Mouse (Mus musculus) hindbrain, embryonic 14.5 days (tissue): ENCODE data around the gene Arv1. TPM values are rescaled to one million over a fixed set of nuclear protein-coding genes. Genes with fewer than 3 reads are reported as not detected.

ENCODE experiments used
- ATAC-seq: fragments of 200-750 bp; cut with Nextera tagmentation; 2 replicates; pipeline ENCODE4 v1.8.0; 2017; ENCODE audit warnings: moderate number of reproducible peaks, mild to moderate bottlenecking, moderate TSS enrichment, moderate library complexity; ENCODE audit not compliant: low FRiP score
- DNase-seq: peaks from one replicate; pipeline ENCODE4 v3.0.0-alpha.2; 2015; ENCODE audit warnings: low spot score
- H3K27ac ChIP-seq: fragments of 300-500 bp; sonication (generic); 2 replicates; pipeline ENCODE4 v1.5.1; 2014; ENCODE audit warnings: mild to moderate bottlenecking, moderate library complexity
- H3K27me3 ChIP-seq: fragments of 300-500 bp; sonication (generic); 2 replicates; pipeline ENCODE4 v1.6.1; 2014; ENCODE audit warnings: mild to moderate bottlenecking, low read length, mixed read lengths; ENCODE audit not compliant: control insufficient read depth, insufficient read depth
- H3K36me3 ChIP-seq: fragments of 300-500 bp; sonication (generic); replicated peaks from 2 replicates; pipeline ENCODE4 v1.6.1; 2014; ENCODE audit not compliant: control insufficient read depth, insufficient read depth
- H3K4me1 ChIP-seq: fragments of 300-500 bp; sonication (generic); replicated peaks from 2 replicates; pipeline ENCODE4 v1.6.1; 2014; ENCODE audit warnings: antibody characterized with exemption, low read length, mixed read lengths; ENCODE audit not compliant: control insufficient read depth, insufficient read depth
- H3K4me2 ChIP-seq: fragments of 300-500 bp; sonication (generic); replicated peaks from 2 replicates; pipeline ENCODE4 v1.6.1; 2014; ENCODE audit warnings: mild to moderate bottlenecking, moderate library complexity
- H3K4me3 ChIP-seq: fragments of 300-500 bp; sonication (generic); replicated peaks from 2 replicates; pipeline ENCODE4 v1.5.1; 2014; ENCODE audit warnings: mild to moderate bottlenecking, low read length
- H3K9ac ChIP-seq: fragments of 300-500 bp; sonication (generic); 2 replicates; pipeline ENCODE4 v1.6.1; 2014
- H3K9me3 ChIP-seq: fragments of 300-500 bp; sonication (generic); 2 replicates; pipeline ENCODE4 v1.6.1; 2016; ENCODE audit warnings: low read length; ENCODE audit not compliant: control insufficient read depth
- WGBS: fragments of 180-500 bp; shearing (Covaris S2); extraction: QIAGEN DNeasy Blood & Tissue Kit; methylation state at CpG from one replicate; pipeline ENCODE4 v1.1.7; 2014; 5-methylcytosine and 5-hydroxymethylcytosine counted together
- polyA plus RNA-seq: library from polyadenylated mRNA; unstranded; fragments of >200 nt; fragmentation: Nextera tagmentation; extraction: Ambion mirVana; gene quantifications from 2 replicates; pipeline ENCODE4 v1.2.1, GENCODE M21; 2014

The Arv1 gene
- polyA plus RNA-seq = 32.0 and 32.7 TPM in 2 replicates

- Histone ChIP-seq H3K36me3 (peaks cover 15% of the 10 kb centered on the region), H3K4me2 (peak within 1 kb of the TSS; percentile 83), H3K4me3 (peak within 1 kb of the TSS; percentile 91), H3K4me1 (peaks cover 22% of the 10 kb centered on the region), H3K9me3 (no peaks in the 10 kb centered on the region), H3K9ac (peak within 1 kb of the TSS; percentile 89), H3K27me3 (no peaks in the 10 kb centered on the region), H3K27ac (peak within 1 kb of the TSS; percentile 75)
- WGBS = under 1% methylated on average over 58 of the region's 59 CpGs
- DNase-seq (peak; percentile 96), ATAC-seq (peak; percentile 100)
These were observed at the start of gene Arv1, which contains the start of gene Ttc13 for GRCm38 (mm10) chr8:124721862-124722515. Gene Arv1 (plus strand): TSS chr8:124722139. Gene Ttc13 (minus strand): TSS chr8:124721983.

- no peaks in the 10 kb centered on the region for H3K9me3 ChIP-seq
- H3K4me3 ChIP-seq = no peak overlapping the region
- no peak overlapping the region for H3K4me2 ChIP-seq
- H3K27me3 ChIP-seq = no peaks in the 10 kb centered on the region
- 99% methylated on average over 2 of the region's 2 CpGs for WGBS
- no peak overlapping the region for H3K9ac ChIP-seq
- H3K36me3 ChIP-seq = peaks cover 65% of the 10 kb centered on the region
- DNase-seq (no peak), ATAC-seq (no peak)
- H3K27ac ChIP-seq = no peak overlapping the region
- H3K4me1 ChIP-seq = no peaks in the 10 kb centered on the region
These were observed 49.6 kb upstream of the Arv1 start for GRCm38 (mm10) chr8:124672345-124672744.

- Histone ChIP-seq H3K9ac (no peak overlapping the region), H3K4me3 (no peak overlapping the region), H3K27ac (no peak overlapping the region), H3K9me3 (no peaks in the 10 kb centered on the region), H3K27me3 (no peaks in the 10 kb centered on the region), H3K36me3 (peaks cover 84% of the 10 kb centered on the region), H3K4me1 (no peaks in the 10 kb centered on the region), H3K4me2 (no peak overlapping the region)
- DNase-seq (no peak), ATAC-seq (no peak)
- 96% methylated on average over 4 of the region's 4 CpGs for WGBS
These were observed 45.3 kb upstream of the Arv1 start for GRCm38 (mm10) chr8:124676661-124677060.

- no peaks in the 10 kb centered on the region for H3K27me3 ChIP-seq
- H3K27ac ChIP-seq = peak overlapping the region; percentile 62; the same call in 1 of the 2 replicates
- no peaks in the 10 kb centered on the region for H3K4me1 ChIP-seq
- peak; percentile 38; the same call in 1 of the 2 replicates for ATAC-seq
- DNase-seq = no peak
- H3K36me3 ChIP-seq = peaks cover 84% of the 10 kb centered on the region
- no peak overlapping the region for H3K4me3 ChIP-seq
- 81% methylated on average over 7 of the region's 7 CpGs for WGBS
- H3K9ac ChIP-seq = no peak overlapping the region
- H3K9me3 ChIP-seq = no peaks in the 10 kb centered on the region
- no peak overlapping the region for H3K4me2 ChIP-seq
These were observed 44.9 kb upstream of the Arv1 start for GRCm38 (mm10) chr8:124677078-124677477.

GRCm38 (mm10) chr8:124677486-124677885 is 44.5 kb upstream of the Arv1 start:
- no peak overlapping the region for H3K4me2 ChIP-seq
- peak; percentile 90 for DNase-seq
- no peaks in the 10 kb centered on the region for H3K4me1 ChIP-seq
- no peaks in the 10 kb centered on the region for H3K9me3 ChIP-seq
- no peak overlapping the region for H3K9ac ChIP-seq
- peak overlapping the region; percentile 62; the same call in 1 of the 2 replicates for H3K27ac ChIP-seq
- 46% methylated on average over 12 of the region's 12 CpGs for WGBS
- no peak overlapping the region for H3K4me3 ChIP-seq
- H3K27me3 ChIP-seq = no peaks in the 10 kb centered on the region
- ATAC-seq = peak; percentile 84
- peaks cover 84% of the 10 kb centered on the region for H3K36me3 ChIP-seq

GRCm38 (mm10) chr8:124678246-124678645 is 43.7 kb upstream of the Arv1 start:
- DNase-seq (no peak), ATAC-seq (no peak)
- Histone ChIP-seq H3K4me3 (no peak overlapping the region), H3K36me3 (peaks cover 85% of the 10 kb centered on the region), H3K27ac (no peak overlapping the region), H3K4me2 (no peak overlapping the region), H3K27me3 (no peaks in the 10 kb centered on the region), H3K9me3 (no peaks in the 10 kb centered on the region), H3K9ac (no peak overlapping the region), H3K4me1 (no peaks in the 10 kb centered on the region)
- WGBS = 93% methylated on average over 13 of the region's 13 CpGs

GRCm38 (mm10) chr8:124681077-124681791 is 40.7 kb upstream of the Arv1 start:
- no peak overlapping the region for H3K27ac ChIP-seq
- no peak for ATAC-seq
- WGBS = 79% methylated on average over 10 of the region's 10 CpGs
- H3K27me3 ChIP-seq = no peaks in the 10 kb centered on the region
- H3K4me2 ChIP-seq = no peak overlapping the region
- H3K9ac ChIP-seq = no peak overlapping the region
- DNase-seq = no peak
- no peaks in the 10 kb centered on the region for H3K4me1 ChIP-seq
- H3K36me3 ChIP-seq = peaks cover 86% of the 10 kb centered on the region
- no peaks in the 10 kb centered on the region for H3K9me3 ChIP-seq
- H3K4me3 ChIP-seq = no peak overlapping the region

GRCm38 (mm10) chr8:124681792-124682157 is 40.2 kb upstream of the Arv1 start:
- WGBS = 79% methylated on average over 10 of the region's 10 CpGs
- H3K9ac ChIP-seq = no peak overlapping the region

GRCm38 (mm10) chr8:124682218-124682617 is 39.7 kb upstream of the Arv1 start:
- Histone ChIP-seq H3K4me3 (no peak overlapping the region), H3K27ac (no peak overlapping the region), H3K9me3 (no peaks in the 10 kb centered on the region), H3K4me1 (no peaks in the 10 kb centered on the region), H3K9ac (no peak overlapping the region), H3K27me3 (no peaks in the 10 kb centered on the region), H3K36me3 (peaks cover 86% of the 10 kb centered on the region), H3K4me2 (no peak overlapping the region)
- ATAC-seq = no peak
- 88% methylated on average over 10 of the region's 10 CpGs for WGBS
- no peak for DNase-seq

More at GRCm38 (mm10) chr8:124681792-124682157, 40.2 kb upstream of the Arv1 start:
- Histone ChIP-seq H3K4me1 (no peaks in the 10 kb centered on the region), H3K4me3 (no peak overlapping the region), H3K27ac (no peak overlapping the region), H3K27me3 (no peaks in the 10 kb centered on the region), H3K4me2 (no peak overlapping the region), H3K36me3 (peaks cover 86% of the 10 kb centered on the region), H3K9me3 (no peaks in the 10 kb centered on the region)
- ATAC-seq (no peak), DNase-seq (no peak)
